Mouse (Mus musculus): ENCODE measurements around the gene Ctnnbip1.
"Not testable (repeated sequence)": the region's sequence is repeated elsewhere in the genome, so short reads cannot be mapped to it uniquely, and the experiment has no call there.

The Ctnnbip1 gene

DNA sequence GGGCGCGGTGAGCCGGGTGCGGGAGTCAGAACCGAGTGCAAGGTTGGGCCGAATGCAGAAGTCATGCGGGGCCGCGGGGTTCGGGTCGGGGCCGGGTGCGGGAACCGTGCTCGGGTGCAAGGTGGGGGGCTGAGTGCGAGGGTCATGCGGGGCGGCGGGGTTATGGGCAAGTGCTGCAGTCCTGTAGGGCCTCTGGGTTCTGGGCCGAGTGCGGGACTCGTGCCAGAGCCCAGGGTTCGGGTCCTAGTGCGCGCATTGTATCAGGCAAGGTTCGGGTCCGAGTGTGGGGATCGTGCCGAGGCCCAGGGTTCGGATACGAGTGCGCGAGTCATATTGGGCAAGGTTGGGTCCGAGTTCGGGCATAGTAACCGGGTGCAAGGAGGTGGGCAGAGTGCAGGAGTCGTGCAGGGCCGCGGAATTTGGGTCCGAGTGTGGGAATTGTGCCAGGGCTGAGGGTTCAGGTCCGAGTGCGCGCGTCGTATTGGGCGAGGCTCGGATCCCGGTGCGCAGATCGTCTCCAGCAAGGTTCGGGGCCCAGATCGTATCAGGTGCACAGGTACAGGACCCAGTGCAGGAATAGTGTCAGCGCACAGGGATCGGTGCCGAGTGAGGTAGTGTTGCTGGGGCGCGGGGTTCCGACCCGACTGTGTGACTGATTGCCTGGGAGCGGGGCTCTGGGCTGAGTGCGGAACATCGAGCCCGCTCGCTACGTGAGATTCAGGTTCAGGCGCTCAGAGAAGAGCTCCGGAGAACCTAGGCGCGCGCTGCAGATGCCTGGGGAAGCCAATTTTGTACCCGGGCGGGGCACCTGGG lies 69.0 kb downstream of the Ctnnbip1 start:
- DNase-seq (ENCODE audit: low read depth, low spot score): peak; percentile 69

DNA sequence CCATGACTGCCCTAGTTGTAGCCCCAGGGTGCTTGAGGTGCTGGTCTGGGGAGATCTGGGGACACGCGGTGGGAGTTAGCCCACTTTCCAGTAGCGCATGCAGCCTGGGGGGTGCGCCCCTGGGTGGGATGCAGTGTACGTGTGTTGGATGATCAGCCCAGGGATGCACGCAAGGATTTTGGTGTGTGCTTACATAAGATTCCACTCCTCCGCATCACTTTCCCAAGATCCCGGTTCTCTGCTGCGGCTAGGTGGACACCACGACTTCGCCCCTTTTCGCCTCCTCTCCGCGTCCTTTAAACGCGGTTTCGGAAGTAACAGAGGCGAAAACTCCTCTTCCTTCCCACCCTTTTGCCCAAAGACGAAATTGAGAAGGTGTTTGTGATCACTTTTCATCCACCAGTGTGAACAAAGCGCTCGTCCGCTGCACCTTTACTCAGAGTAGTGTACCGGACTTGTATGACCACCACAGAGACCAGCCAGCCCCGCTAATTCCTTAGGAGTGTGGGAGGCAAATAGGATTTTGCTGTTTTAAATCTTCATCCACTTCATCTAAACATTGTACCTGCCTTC lies 69.6 kb downstream of the Ctnnbip1 start:
- no peak for DNase-seq (ENCODE audit: low read depth, low spot score)

DNA sequence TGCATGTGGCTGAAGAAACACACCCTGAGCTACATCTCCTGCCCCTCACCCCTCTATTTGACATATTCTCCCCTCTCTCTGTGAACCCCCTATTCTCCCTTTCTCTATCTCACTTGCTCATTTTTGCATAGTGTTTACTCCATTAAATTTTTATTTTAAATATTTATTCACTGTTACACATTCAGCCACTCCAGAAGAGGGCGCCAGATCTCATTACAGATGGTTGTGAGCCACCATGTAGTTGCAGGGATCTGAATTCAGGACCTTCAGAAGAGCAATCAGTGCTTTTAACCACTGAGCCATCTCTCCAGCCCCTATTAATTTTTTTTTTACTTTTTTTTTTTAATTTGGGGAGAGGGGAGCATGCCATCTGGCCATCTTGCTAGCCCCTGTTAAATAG lies 72.2 kb downstream of the Ctnnbip1 start:
- DNase-seq (ENCODE audit: low read depth, low spot score): no peak

DNA sequence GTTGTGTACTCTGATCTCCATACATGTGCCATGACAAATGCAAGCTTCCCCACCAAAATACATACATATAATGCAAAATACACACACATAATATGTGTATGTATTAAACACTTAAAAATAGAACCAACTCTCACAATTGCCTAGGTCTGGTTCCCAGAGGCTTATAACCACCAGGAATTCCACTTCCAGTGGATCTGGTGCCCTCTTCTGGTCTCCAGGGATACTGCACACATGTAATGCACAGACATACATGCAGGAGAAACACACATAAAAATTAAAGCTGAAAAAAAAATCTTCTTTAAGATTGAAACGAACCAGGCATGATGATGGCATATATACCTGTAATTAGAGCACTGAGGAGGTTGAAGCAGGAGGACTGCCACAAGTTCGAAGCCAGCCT lies 73.5 kb downstream of the Ctnnbip1 start:
- DNase-seq (ENCODE audit: low read depth, low spot score): peak; percentile 82

DNA sequence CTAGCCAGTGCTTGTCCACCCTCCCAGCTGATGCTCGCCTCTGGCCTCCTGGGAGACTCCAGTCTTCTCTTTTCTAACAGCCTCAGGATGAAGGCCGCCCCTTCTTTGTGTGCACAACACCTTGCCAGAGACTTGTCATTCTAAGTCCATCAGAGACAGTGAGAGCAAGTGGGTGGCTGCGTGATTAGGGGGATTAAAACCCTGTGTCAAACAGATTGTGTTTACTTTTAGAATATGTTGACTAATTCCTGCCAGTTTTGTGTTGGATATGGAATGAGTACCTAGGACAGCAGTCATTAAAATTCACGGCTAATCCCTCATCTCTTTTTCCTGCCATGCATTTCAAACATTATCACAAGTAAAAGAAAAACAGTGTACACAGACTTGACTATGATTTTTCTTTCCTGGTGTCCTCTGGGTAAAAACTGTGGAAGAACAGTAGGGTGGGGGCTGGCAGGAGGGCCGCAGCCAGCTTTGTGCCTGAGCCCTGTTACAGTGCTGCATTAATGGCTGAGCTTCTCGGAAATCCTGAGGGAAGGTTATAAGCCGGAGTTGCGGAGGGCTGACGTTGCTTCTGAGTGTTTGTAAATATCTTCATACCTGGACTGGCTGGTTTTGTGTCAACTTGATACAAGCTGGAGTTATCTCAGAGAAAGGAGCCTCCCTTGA lies 77.0 kb downstream of the Ctnnbip1 start:
- no peak for DNase-seq (ENCODE audit: low read depth, low spot score)

DNA sequence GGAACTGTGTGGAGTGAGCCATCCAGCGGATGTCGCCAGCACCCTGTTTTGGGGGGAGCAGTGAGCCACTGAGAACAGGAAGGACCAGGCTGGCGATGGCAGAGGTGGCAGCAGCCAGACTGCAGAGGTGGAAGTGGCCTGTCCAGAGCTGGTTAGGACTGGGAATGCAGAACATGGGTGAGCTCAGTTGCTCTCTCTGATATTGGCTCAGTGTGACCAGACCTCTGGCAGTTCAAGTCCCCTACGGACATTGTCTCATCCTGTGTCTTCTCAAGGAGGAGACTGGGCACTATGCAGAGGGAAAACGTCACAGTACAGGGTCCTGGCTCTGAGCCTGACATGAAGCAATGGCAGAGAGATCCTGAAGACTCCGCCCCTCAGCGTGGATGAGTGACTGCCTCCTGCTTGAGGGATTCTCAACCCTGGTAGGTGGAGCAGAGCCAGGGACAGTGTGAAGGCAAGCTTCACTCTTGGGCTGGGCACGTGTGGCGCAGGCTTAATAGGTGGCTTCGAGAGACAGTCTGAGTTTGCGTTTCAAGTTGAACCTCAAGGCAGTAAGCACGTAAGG lies 79.7 kb downstream of the Ctnnbip1 start:
- peak; percentile 50 for DNase-seq (ENCODE audit: low read depth, low spot score)

DNA sequence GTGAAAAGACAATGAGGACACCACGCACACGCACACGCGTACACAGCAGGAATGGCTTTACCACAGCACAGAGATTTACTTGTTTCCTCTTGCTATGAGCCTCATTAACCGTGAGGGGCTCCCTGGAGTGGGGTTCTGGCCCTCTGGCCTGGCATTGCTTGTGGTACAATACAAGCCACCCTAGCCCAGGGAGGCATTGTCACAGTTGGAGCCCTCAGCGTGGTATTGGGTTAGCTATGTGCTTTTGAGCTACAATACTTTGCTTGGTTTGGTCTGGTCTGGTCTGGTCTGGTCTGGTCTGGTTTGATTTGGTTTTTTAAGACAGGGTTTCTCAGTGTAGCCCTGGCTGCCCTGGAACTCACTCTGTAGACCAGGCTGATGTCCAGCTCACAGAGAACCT lies 81.5 kb downstream of the Ctnnbip1 start:
- DNase-seq (ENCODE audit: low read depth, low spot score): peak; percentile 80

DNA sequence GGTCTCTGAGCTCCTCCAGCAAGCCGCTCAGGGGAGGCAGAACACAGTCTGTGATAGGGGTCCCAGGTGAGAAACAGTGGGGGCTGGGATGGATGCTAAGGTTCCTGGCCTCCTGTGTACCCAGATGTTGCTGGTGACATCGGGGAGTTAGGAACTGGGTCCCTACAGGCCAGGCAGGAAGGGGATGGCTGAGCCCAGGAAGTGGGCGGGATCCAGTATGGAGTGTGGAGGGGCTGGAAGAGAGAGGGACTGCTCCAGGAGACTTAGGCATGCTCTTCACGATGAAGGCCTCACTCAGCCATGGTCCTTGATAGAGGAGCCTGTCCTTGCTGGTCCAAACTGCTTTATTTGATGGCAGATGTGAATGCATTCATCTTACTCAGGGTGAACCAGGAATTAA lies 82.1 kb downstream of the Ctnnbip1 start:
- DNase-seq (ENCODE audit: low read depth, low spot score): peak; percentile 56

DNA sequence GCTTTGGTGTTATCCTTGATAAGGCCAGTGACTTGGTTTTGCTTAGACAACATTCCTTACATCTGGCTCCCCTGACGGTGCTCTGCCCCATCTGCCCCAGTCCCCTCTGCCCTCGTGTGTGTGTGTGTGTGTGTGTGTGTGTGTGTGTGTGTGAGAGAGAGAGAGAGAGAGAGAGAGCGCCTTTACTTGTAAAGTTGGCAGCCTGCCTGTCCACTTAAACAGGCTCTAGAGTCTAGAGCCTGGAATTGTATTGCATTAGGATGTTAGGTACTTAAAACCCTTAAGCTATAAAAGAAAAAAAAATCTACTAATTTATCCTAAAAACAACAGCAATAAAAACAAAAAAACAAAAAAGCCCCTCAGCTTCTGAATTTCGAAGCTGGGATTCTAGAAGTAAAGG lies 83.4 kb downstream of the Ctnnbip1 start:
- DNase-seq (ENCODE audit: low read depth, low spot score): no peak

DNA sequence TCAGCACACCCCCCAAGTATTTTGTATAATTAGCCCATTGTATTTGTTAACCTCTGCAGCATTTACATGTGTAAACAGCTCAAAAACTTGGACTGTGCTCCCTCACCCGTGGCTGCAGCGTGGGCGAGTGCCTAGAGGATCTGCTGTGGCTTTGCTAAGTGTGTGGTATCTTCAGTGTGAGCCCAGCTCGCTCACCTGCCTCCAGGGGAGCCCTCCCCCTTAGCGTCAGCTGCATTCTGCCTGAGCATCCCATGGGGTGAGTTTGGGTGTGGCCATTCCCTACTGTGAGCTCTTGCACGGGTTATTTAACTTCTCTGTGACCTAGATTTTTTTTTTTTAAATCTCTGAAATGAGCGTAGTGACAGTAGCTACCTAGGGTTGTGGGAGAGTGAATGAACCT lies 84.2 kb downstream of the Ctnnbip1 start:
- DNase-seq (ENCODE audit: low read depth, low spot score): peak; percentile 56

DNA sequence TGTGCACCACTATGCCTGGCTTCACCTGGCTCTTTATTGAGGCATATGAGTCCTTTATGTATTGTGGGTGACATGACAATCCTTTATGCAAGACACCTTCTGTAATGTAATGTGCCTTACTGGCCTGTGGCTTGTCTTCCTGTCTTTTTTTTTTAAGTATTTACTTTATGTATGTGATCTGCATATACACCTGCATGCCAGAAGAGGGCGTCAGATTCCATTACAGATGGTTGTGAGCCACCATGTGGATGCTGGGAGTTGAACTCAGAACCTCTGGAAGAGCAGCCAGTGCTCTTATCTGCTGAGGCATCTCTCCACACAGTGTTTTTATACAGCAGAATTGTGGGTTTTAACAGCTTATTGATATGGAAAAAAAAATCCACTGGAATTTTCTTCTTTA lies 85.8 kb downstream of the Ctnnbip1 start:
- peak; percentile 34 for DNase-seq (ENCODE audit: low read depth, low spot score)

DNA sequence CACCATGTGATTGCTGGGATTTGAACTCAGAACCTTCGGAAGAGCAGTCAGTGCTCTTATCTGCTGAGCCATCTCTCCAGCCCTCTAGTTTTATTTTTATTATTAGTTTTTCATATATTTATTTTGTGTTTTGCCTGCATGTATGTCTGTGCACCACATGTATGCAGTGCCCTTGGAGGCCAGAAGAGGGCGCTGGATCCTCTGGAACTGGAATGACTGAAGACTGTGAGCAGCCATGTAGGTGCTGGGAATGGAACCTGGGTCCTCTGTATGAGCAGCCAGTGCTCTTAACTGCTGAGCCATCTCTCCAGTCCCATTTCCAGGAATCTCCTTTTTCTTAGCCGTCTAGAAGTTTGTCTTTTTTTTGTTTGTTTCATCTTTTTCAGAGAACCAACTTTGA lies 86.5 kb downstream of the Ctnnbip1 start:
- peak; percentile 72 for DNase-seq (ENCODE audit: low read depth, low spot score)

DNA sequence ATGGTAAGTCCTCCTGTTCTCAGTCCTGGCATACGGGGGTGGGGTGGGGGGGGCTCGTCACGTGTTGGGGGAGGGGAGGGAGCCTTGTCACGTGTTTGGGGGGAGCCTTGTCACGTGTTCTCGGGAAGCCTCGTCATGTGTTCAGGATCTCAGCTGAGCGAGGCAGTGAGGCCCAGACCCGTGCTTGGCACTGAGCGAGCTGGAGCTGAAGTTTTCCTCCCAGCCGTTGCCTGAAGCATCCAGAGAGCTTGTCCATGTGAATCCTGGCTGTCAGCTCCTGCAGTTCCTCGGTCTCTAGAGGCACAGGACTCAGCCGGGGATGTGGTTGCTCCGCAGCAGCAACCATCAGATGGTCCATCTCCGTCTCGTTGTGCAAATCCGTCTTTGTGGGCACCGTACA lies 88.0 kb downstream of the Ctnnbip1 start:
- no peak for DNase-seq (ENCODE audit: low read depth, low spot score)

DNA sequence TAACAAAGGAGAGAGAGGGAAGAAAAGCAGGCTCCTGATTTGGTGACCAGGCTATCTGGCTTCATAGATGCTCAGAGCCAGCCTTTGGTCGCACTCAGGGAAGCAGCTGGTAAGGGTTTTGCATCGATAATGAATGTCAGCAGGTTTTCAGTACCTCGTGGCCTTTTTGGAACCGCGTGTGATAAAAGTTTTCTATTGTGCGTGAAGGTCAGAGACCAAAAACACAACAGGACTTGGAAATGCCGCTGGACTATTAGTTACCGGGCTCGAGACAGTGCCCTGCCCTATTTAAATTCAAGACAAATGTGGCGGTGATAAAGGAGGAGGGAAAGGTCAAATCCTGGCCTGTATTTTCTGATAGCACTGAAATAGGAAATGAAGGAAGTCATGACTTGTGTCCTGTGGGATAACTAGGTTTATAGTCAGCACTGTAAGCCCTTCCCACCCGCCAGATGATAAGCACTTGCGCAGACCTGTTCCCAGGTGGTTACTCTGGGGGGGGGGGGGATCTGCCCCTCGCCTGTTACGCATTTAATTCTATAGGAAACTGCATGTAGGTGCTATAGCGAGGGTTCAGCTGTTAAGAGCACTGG lies 88.8 kb downstream of the Ctnnbip1 start:
- peak; percentile 36 for DNase-seq (ENCODE audit: low read depth, low spot score)

DNA sequence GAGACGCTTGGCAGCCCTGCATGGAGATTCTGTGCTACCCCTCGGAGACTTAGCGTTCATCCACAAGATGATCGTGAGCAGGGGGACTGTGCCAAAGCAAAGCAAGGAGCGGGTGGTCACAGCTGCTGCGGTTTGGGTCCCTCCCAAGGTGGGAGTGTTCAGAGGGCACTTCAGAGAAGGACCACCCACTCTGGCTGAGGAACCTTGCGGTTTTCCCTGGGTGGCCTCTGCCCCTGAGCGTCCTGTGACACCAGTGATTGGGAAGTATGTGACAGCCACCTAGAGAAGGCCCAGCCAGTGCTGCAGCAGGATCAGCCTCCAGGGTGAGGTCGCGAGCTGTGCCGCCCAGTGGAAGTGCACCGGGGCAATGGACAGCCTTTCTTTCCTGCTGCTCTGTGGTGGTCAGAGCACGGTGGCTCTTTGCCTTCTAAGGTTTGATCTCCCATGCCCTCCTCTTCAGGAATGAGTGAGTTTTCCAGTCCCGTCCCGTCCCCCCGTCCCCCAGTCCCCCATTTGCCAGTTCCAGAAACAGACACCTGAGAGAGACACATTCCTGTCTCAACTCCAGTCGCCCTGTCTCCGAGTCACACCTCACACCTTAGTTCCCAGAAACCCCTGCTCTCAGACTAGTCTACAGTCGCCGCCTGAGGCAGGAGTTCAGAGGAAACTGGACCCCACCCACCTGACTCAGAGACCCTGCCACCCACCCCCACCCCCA lies 89.7 kb downstream of the Ctnnbip1 start:
- DNase-seq (ENCODE audit: low read depth, low spot score): peak; percentile 78

DNA sequence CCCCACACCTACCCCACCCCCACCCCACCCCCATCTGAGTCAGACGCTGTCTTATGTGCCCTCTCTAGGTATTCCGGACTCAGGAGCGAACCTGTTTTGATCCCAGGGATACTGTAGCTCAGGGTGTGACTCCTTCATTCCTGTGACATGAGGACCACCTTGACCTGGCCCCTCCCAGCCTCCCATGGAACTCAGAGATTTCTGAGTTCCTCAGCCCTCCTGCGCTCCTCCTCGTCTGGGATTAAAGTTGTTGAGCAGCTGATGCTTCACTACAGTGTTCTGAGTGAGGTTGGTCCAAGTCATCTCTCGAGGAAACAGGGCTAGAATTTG lies 90.2 kb downstream of the Ctnnbip1 start:
- DNase-seq (ENCODE audit: low read depth, low spot score): peak; percentile 64

DNA sequence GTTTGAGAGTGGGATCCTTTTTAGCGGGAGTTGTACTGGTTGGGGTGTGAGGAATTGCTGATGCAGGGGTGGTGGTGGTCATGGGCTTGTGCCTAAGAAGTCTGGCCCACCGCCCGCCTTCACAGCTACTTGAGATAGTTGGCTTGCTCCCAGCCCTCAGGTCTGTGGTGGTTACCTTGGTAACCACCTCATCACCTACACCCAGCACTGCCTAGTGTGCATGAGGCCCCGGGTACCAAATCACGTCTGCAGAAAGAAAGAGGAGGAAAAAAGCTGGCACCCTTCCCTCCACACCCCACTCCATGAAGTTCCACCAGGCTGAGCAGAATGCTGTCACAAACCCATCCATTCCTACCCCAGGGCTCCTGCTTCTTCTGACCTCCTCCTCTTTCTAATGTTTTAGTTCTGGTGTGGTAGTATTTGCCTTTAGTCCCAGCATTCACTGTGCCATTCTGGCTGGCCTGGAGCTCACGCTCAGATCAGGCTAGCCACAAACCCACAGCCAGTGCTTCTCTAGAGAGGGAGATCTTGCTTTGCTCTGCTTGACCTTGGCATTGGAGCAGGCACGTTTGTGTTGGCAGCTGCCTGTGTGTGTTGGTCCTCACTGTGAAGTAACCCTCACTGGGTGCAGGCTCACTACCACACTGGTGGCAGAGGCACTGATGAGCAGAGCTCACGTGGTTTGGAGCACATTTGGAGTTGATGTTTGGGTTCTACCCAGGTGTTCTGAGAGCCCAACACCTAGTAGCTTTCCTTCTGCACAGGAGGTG lies 91.4 kb downstream of the Ctnnbip1 start:
- DNase-seq (ENCODE audit: low read depth, low spot score): no peak

DNA sequence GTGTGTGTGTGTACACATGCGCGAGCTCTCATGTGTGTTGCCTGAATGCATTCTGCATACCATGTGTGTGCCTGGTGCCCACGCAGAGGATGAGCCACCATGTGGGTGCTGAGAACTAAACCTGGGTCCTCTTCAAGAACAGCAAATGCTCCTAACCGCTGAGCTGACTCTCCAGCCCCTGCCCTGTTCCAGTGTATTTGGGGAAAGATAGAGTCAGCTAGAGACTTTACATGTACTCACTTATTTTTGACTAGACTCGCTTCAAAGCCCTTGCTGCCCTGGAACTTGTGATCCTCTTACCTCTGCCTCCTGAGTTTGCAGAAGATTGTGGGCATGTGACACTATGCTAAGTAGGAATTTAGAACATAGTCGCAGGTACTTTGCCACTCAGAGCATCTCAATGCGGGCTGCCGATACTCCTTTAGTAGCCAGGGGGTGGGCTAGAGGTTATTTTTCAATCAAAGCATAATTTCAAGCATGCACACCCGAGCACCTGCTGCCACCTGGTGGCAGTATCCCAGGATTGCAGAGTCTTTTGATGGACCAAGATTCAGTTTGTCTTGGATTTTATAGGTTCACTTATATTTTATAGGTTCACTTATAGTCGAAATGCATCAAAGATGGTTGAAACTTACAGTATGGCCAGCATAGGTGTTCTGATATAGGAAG lies 93.5 kb downstream of the Ctnnbip1 start:
- peak; percentile 61 for DNase-seq (ENCODE audit: low read depth, low spot score)

DNA sequence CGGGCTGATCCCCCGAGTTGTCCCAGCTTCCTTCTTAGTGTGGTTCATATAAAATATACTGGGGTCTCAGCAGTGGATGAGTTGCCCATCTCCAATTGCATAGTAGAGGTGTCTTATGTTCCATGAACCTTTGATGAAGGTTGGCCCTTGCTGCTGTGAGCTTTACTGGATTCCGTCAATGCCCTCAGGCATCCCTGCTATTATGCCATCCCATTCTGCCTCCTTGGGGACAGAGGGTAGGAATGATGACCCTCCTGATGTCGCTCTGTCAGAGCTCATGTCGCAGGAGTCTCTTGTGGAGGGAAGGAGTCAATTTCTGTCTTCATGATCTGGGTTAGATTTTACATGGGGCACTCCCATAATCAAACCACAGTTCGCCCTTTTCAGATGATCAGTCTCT lies 95.5 kb downstream of the Ctnnbip1 start:
- not testable (repeated sequence) for DNase-seq (ENCODE audit: low read depth, low spot score)

DNA sequence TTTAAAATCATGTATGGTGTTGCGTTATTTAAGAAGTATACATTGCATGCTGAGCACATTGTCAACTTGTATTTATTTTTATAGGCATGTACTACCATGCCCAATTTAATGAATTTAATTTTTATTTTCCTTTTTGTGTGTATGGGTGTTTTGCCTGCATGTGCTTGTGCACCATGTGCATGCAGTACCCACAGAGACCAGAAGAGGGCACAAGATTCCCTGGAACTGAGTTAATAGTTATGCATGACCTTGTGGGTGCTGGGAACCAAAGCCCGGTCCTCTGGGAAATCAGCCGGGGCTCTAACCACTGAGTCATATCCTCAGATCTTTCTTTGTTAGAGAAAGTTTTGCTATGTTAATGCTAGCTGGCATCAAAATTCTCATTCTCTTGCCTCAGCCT lies 96.8 kb downstream of the Ctnnbip1 start:
- peak; percentile 74 for DNase-seq (ENCODE audit: low read depth, low spot score)
